Mouse (Mus musculus) frontal cortex, postnatal 10 days (tissue): ENCODE measurements around the gene Ccdc158.
A peak's percentile ranks its signal among the peaks of the same experiment; 100 is the strongest.

Source experiments
- DNase-seq, 2 experiments: peaks; one replicate each; pipeline ENCODE4 v3.0.0; 2022; ENCODE audit warnings: low spot score in 2 of 2, mixed read lengths in 1 of 2

The Ccdc158 gene

GRCm38 (mm10) chr5:92602691-92603690 lies 72.1 kb downstream of the Ccdc158 start, which contains the start of gene Stbd1:
TSS of gene Stbd1 (plus strand) at chr5:92603041.
- peak in 1 of 2 experiments; percentile 19 for DNase-seq

GRCm38 (mm10) chr5:92599030-92599429 lies 76.0 kb downstream of the Ccdc158 start:
- no peak for DNase-seq

GRCm38 (mm10) chr5:92596865-92597264 lies 78.2 kb downstream of the Ccdc158 start:
- DNase-seq = no peak

- no peak for DNase-seq
Measured at GRCm38 (mm10) chr5:92595026-92595425, 80.0 kb downstream of the Ccdc158 start.

- DNase-seq = no peak
Measured at GRCm38 (mm10) chr5:92585932-92586331, 89.1 kb downstream of the Ccdc158 start.

GRCm38 (mm10) chr5:92579559-92579958 lies 95.5 kb downstream of the Ccdc158 start:
- DNase-seq = no peak

GRCm38 (mm10) chr5:92571232-92571631 lies 103.8 kb downstream of the Ccdc158 start:
- DNase-seq = no peak

GRCm38 (mm10) chr5:92562002-92562401 lies 113.1 kb downstream of the Ccdc158 start:
- DNase-seq = no peak

- no peak for DNase-seq
Measured at GRCm38 (mm10) chr5:92560201-92560600, 114.9 kb downstream of the Ccdc158 start.
